15 mouse cellular contexts compared by ENCODE assay signal in genomic region chr12:90643891-90644290, GRCm38 (mm10).
DNase-seq lines count a peak whose midpoint lies in the region; ATAC-seq lines count a peak whose summit lies in the region.
"Had no signal": no experiment of that assay in that cellular context is flagged by ENCODE, and none has a peak within 500 bp of the region (broad histone marks: within the 10 kb centered on the region; RNA-seq: fewer than 3 reads in every experiment).

No protein-coding gene starts in this region.

- WGBS in hindbrain, embryonic 11.5 days: 29% methylated on average over 1 of the region's 1 CpGs
- 23% methylated on average over 1 of the region's 1 CpGs for WGBS in hindbrain, embryonic 16.5 days
- 7% methylated on average over 1 of the region's 1 CpGs for WGBS in neural tube, embryonic 11.5 days
- 9% methylated on average over 1 of the region's 1 CpGs for WGBS in neural tube, embryonic 15.5 days

- H3K9ac ChIP-seq in hindbrain, embryonic 11.5 days (ENCODE audit: low read depth, low read length): no peak overlapping the region
- H3K9ac ChIP-seq in hindbrain, embryonic 16.5 days (ENCODE audit: low read depth, low read length): no peak overlapping the region
- no peak overlapping the region for H3K9ac ChIP-seq in neural tube, embryonic 11.5 days (ENCODE audit: low read length)
- H3K9ac ChIP-seq in neural tube, embryonic 15.5 days (replicated peaks): no peak overlapping the region
- H3K9ac ChIP-seq: hindbrain, embryonic 12.5 days; liver, embryonic 14.5 days; neural tube, embryonic 13.5 days had no signal

- no peaks in the 10 kb centered on the region for H3K36me3 ChIP-seq in hindbrain, embryonic 11.5 days (ENCODE audit: control insufficient read depth, insufficient read depth, low read length)
- H3K36me3 ChIP-seq in hindbrain, embryonic 16.5 days (ENCODE audit: control insufficient read depth, insufficient read depth, low read length): no peaks in the 10 kb centered on the region
- no peaks in the 10 kb centered on the region for H3K36me3 ChIP-seq in neural tube, embryonic 11.5 days (ENCODE audit: control insufficient read depth, insufficient read depth, low read length)
- no peaks in the 10 kb centered on the region for H3K36me3 ChIP-seq in neural tube, embryonic 15.5 days
- H3K36me3 ChIP-seq: hindbrain, embryonic 12.5 days; neural tube, embryonic 13.5 days had no signal

- DNase-seq in hindbrain, embryonic 11.5 days (ENCODE audit: low spot score): peak; percentile 10
- peak; percentile 14 for DNase-seq in neural tube, embryonic 11.5 days (ENCODE audit: low spot score)
- peak; percentile 13 for DNase-seq in forelimb bud, embryonic 11.5 days (ENCODE audit: low read depth, low spot score)
- peak; percentile 4 for DNase-seq in yolk sac, embryonic 10.5 days (ENCODE audit: low spot score)
- no peak for DNase-seq in thymus, postnatal 36 days
- DNase-seq in T-cell, adult 2 months (ENCODE audit: low spot score): no peak
- DNase-seq: cerebellum, adult 18-20 months; right cerebral cortex, postnatal 14 days had no signal

- H3K27ac ChIP-seq in hindbrain, embryonic 11.5 days (ENCODE audit: low read depth, low read length): no peak overlapping the region
- no peak overlapping the region for H3K27ac ChIP-seq in hindbrain, embryonic 16.5 days (ENCODE audit: low read depth, low read length)
- no peak overlapping the region for H3K27ac ChIP-seq in neural tube, embryonic 11.5 days (ENCODE audit: low read depth, low read length)
- no peak overlapping the region for H3K27ac ChIP-seq in neural tube, embryonic 15.5 days (replicated peaks)
- H3K27ac ChIP-seq: hindbrain, embryonic 12.5 days; liver, embryonic 14.5 days; neural tube, embryonic 13.5 days had no signal

- no peak overlapping the region for H3K4me2 ChIP-seq in hindbrain, embryonic 11.5 days (replicated peaks; ENCODE audit: low read depth, low read length)
- H3K4me2 ChIP-seq in hindbrain, embryonic 16.5 days (ENCODE audit: low read length): no peak overlapping the region
- H3K4me2 ChIP-seq in neural tube, embryonic 11.5 days (ENCODE audit: low read depth): no peak overlapping the region
- no peak overlapping the region for H3K4me2 ChIP-seq in neural tube, embryonic 15.5 days
- H3K4me2 ChIP-seq: hindbrain, embryonic 12.5 days; midbrain, embryonic 11.5 days; neural tube, embryonic 13.5 days had no signal

- no peaks in the 10 kb centered on the region for H3K4me1 ChIP-seq in hindbrain, embryonic 11.5 days (replicated peaks; ENCODE audit: control insufficient read depth, insufficient read depth, low read length)
- no peaks in the 10 kb centered on the region for H3K4me1 ChIP-seq in hindbrain, embryonic 16.5 days (ENCODE audit: control insufficient read depth, insufficient read depth, low read depth, low read length)
- H3K4me1 ChIP-seq in neural tube, embryonic 11.5 days (ENCODE audit: control insufficient read depth, insufficient read depth, low read length): no peaks in the 10 kb centered on the region
- H3K4me1 ChIP-seq in neural tube, embryonic 15.5 days: no peaks in the 10 kb centered on the region
- H3K4me1 ChIP-seq: hindbrain, embryonic 12.5 days; neural tube, embryonic 13.5 days had no signal

- H3K9me3 ChIP-seq in hindbrain, embryonic 11.5 days (ENCODE audit: control insufficient read depth, low read length): no peaks in the 10 kb centered on the region
- no peaks in the 10 kb centered on the region for H3K9me3 ChIP-seq in hindbrain, embryonic 16.5 days (ENCODE audit: control insufficient read depth, low read length)
- H3K9me3 ChIP-seq in neural tube, embryonic 11.5 days (ENCODE audit: control insufficient read depth, low read length): no peaks in the 10 kb centered on the region
- no peaks in the 10 kb centered on the region for H3K9me3 ChIP-seq in neural tube, embryonic 15.5 days (replicated peaks)
- H3K9me3 ChIP-seq: hindbrain, embryonic 12.5 days; neural tube, embryonic 13.5 days had no signal

- no peak overlapping the region for H3K4me3 ChIP-seq in hindbrain, embryonic 11.5 days (ENCODE audit: low read depth, low read length)
- no peak overlapping the region for H3K4me3 ChIP-seq in hindbrain, embryonic 16.5 days (ENCODE audit: low read length)
- H3K4me3 ChIP-seq in neural tube, embryonic 11.5 days (ENCODE audit: low read depth, low read length): no peak overlapping the region
- no peak overlapping the region for H3K4me3 ChIP-seq in neural tube, embryonic 15.5 days (replicated peaks)
- H3K4me3 ChIP-seq: erythroblast, embryonic 14.5 days; hindbrain, embryonic 12.5 days; neural tube, embryonic 13.5 days had no signal

- ATAC-seq in hindbrain, embryonic 11.5 days (ENCODE audit: low FRiP score): no peak
- ATAC-seq in hindbrain, embryonic 16.5 days: no peak
- ATAC-seq in neural tube, embryonic 11.5 days (ENCODE audit: insufficient read depth, low FRiP score, low TSS enrichment): no peak
- ATAC-seq in neural tube, embryonic 15.5 days (ENCODE audit: low FRiP score): no peak

- no peaks in the 10 kb centered on the region for H3K27me3 ChIP-seq in hindbrain, embryonic 11.5 days (ENCODE audit: control insufficient read depth, insufficient read depth, low read length)
- no peaks in the 10 kb centered on the region for H3K27me3 ChIP-seq in hindbrain, embryonic 16.5 days (replicated peaks; ENCODE audit: control insufficient read depth, insufficient read depth, low read length)
- no peaks in the 10 kb centered on the region for H3K27me3 ChIP-seq in neural tube, embryonic 11.5 days (ENCODE audit: control insufficient read depth, insufficient read depth, low read length)
- no peaks in the 10 kb centered on the region for H3K27me3 ChIP-seq in neural tube, embryonic 15.5 days (replicated peaks)
- H3K27me3 ChIP-seq: hindbrain, embryonic 12.5 days; neural tube, embryonic 13.5 days had no signal

Comparison
In these comparisons a context has a peak if more than half of its experiments do, and no peak if none do; other contexts are left out.
1. DNase-seq: peak in hindbrain, embryonic 11.5 days (single experiment), neural tube, embryonic 11.5 days (single experiment), forelimb bud, embryonic 11.5 days (single experiment) and yolk sac, embryonic 10.5 days (single experiment); none in thymus, postnatal 36 days (0 of 2) and T-cell, adult 2 months (single experiment).